Mouse (Mus musculus) adrenal gland, adult 8-10 months (tissue): ENCODE measurements around the gene Agap1. TPM values are rescaled to one million over a fixed set of nuclear protein-coding genes. Genes with fewer than 3 reads are reported as not detected.
A peak's percentile ranks its signal among the peaks of the same experiment; 100 is the strongest.

Experiments used
- DNase-seq: peaks from one replicate; pipeline ENCODE4 v3.0.0; 2022
- total RNA-seq, 4 experiments: library from RNA; stranded (reverse); gene quantifications; 2 replicates each; pipeline ENCODE4 v1.2.4; 2022

Gene Agap1
- total RNA-seq, 4 experiments from 2014 or later = 51.4 to 101 (median 75.3) TPM

GRCm38 (mm10) chr1:89769641-89770040 lies 315.0 kb downstream of the Agap1 start:
- peak; percentile 10 for DNase-seq

- no peak for DNase-seq
Measured at GRCm38 (mm10) chr1:89770298-89770697, 315.7 kb downstream of the Agap1 start.

GRCm38 (mm10) chr1:89775750-89776149 lies 321.1 kb downstream of the Agap1 start:
- DNase-seq = no peak

GRCm38 (mm10) chr1:89780675-89781074 lies 326.1 kb downstream of the Agap1 start:
- DNase-seq = no peak

GRCm38 (mm10) chr1:89781861-89782260 lies 327.3 kb downstream of the Agap1 start:
- no peak for DNase-seq

- no peak for DNase-seq
Measured at GRCm38 (mm10) chr1:89786793-89787192, 332.2 kb downstream of the Agap1 start.

- no peak for DNase-seq
Measured at GRCm38 (mm10) chr1:89798724-89799123, 344.1 kb downstream of the Agap1 start.

GRCm38 (mm10) chr1:89801506-89801905 lies 346.9 kb downstream of the Agap1 start:
- no peak for DNase-seq

GRCm38 (mm10) chr1:89804981-89805380 lies 350.4 kb downstream of the Agap1 start:
- DNase-seq = no peak

GRCm38 (mm10) chr1:89812816-89813215 lies 358.2 kb downstream of the Agap1 start:
- DNase-seq = no peak

GRCm38 (mm10) chr1:89816487-89817206 lies 362.0 kb downstream of the Agap1 start:
- DNase-seq = no peak

- DNase-seq = no peak
Measured at GRCm38 (mm10) chr1:89821822-89822221, 367.2 kb downstream of the Agap1 start.

- no peak for DNase-seq
Measured at GRCm38 (mm10) chr1:89822431-89822830, 367.8 kb downstream of the Agap1 start.

GRCm38 (mm10) chr1:89823036-89823435 lies 368.4 kb downstream of the Agap1 start:
- DNase-seq = no peak

GRCm38 (mm10) chr1:89827051-89827450 lies 372.4 kb downstream of the Agap1 start:
- no peak for DNase-seq

GRCm38 (mm10) chr1:89831095-89831494 lies 376.5 kb downstream of the Agap1 start:
- DNase-seq = no peak

- no peak for DNase-seq
Measured at GRCm38 (mm10) chr1:89844064-89844463, 389.5 kb downstream of the Agap1 start.

- no peak for DNase-seq
Measured at GRCm38 (mm10) chr1:89845487-89845886, 390.9 kb downstream of the Agap1 start.

GRCm38 (mm10) chr1:89846148-89846547 lies 391.5 kb downstream of the Agap1 start:
- no peak for DNase-seq

- DNase-seq = no peak
Measured at GRCm38 (mm10) chr1:89848356-89849039, 393.9 kb downstream of the Agap1 start.

- DNase-seq = no peak
Measured at GRCm38 (mm10) chr1:89849151-89849860, 394.7 kb downstream of the Agap1 start.

GRCm38 (mm10) chr1:89849861-89850230 lies 395.2 kb downstream of the Agap1 start:
- DNase-seq = no peak

- DNase-seq = no peak
Measured at GRCm38 (mm10) chr1:89850681-89851414, 396.2 kb downstream of the Agap1 start.
